Mouse (Mus musculus) heart, embryonic 13.5 days (tissue): ENCODE results near the gene Stat1. TPM values are rescaled to one million over a fixed set of nuclear protein-coding genes. Genes with fewer than 3 reads are reported as not detected.

Source experiments
- ATAC-seq: fragments of 200-750 bp; cut with Nextera tagmentation; 2 replicates; pipeline ENCODE4 v1.8.0; 2017; ENCODE audit warnings: moderate TSS enrichment; ENCODE audit not compliant: insufficient number of reproducible peaks, low FRiP score, low TSS enrichment; ENCODE audit errors: extremely low read depth
- H3K27ac ChIP-seq: fragments of 300-500 bp; sonication (generic); replicated peaks from 2 replicates; pipeline ENCODE4 v1.5.1; 2015; ENCODE audit warnings: moderate library complexity, mild to moderate bottlenecking, inconsistent platforms
- H3K27me3 ChIP-seq: fragments of 300-500 bp; sonication (generic); replicated peaks from 2 replicates; pipeline ENCODE4 v1.6.1; 2015; ENCODE audit warnings: mild to moderate bottlenecking, inconsistent platforms
- H3K36me3 ChIP-seq: fragments of 300-500 bp; sonication (generic); 2 replicates; pipeline ENCODE4 v1.6.1; 2015; ENCODE audit warnings: mild to moderate bottlenecking, inconsistent platforms
- H3K4me1 ChIP-seq: fragments of 300-500 bp; sonication (generic); 2 replicates; pipeline ENCODE4 v1.6.1; 2015; ENCODE audit warnings: inconsistent platforms
- H3K4me2 ChIP-seq: fragments of 300-500 bp; sonication (generic); 2 replicates; pipeline ENCODE4 v1.6.1; 2015; ENCODE audit warnings: inconsistent platforms, mild to moderate bottlenecking, moderate library complexity
- H3K4me3 ChIP-seq: fragments of 300-500 bp; sonication (generic); 2 replicates; pipeline ENCODE4 v1.5.1; 2015; ENCODE audit warnings: moderate library complexity, mild to moderate bottlenecking, inconsistent platforms
- H3K9ac ChIP-seq: fragments of 300-500 bp; sonication (generic); 2 replicates; pipeline ENCODE4 v1.6.1; 2015; ENCODE audit warnings: inconsistent platforms, mild to moderate bottlenecking, moderate library complexity
- H3K9me3 ChIP-seq: fragments of 300-500 bp; sonication (generic); 2 replicates; pipeline ENCODE4 v1.6.1; 2016; ENCODE audit warnings: inconsistent platforms
- WGBS: fragments of 180-500 bp; shearing (Covaris S2); methylation state at CpG from one replicate; pipeline ENCODE4 v1.1.7; 2015; ENCODE audit warnings: mixed read lengths; 5-methylcytosine and 5-hydroxymethylcytosine counted together
- polyA plus RNA-seq: library from polyadenylated mRNA; unstranded; fragments of >200 nt; fragmentation: Nextera tagmentation; extraction: Ambion mirVana; gene quantifications from 2 replicates; pipeline ENCODE4 v1.2.1, GENCODE M21; 2015

Gene Stat1
- polyA plus RNA-seq: 27.2 and 31.9 TPM in 2 replicates

DNA sequence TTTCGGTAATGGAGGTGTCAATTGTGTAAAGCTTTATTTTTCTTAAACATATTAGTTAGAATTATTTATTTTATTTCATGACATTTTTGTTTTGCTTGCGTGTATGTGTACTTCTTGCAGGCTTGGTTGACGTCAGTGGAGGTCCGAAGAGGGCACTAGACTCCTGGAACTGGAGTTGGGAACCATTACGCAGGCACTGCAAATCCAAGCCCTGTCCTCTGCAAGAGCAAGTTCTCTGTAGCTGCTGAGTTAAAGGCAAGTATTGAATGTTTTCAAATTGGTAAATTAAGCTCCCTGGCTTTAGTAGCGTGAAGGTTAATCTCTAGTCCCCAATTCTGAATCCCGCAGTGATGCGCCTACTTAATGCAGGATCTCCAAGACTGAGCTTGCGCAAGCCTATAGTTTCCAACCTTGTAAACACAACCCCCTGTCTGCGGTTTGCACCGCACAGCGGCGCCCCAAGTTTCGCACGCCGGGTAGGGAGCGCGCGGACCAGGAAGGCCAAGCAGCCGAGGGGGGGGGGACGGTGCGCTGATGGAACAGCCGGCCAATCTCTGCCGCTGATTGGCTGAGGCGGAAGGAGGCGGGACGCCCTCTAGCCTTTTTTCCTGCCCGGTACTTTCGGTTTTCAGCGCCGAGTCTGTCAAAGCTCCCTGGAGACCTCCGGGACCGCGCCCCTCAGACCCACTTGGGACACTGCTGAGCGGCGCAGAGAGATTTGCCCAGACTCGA lies at the start of gene Stat1:
TSS of gene Stat1 (plus strand) at position 581 of the 732 bp plus-strand sequence.
- peak; percentile 85 for ATAC-seq
- no peaks in the 10 kb centered on the region; the same call in 1 of the 2 replicates for H3K27me3 ChIP-seq
- peaks cover 15% of the 10 kb centered on the region for H3K4me1 ChIP-seq
- H3K4me3 ChIP-seq: peak within 1 kb of the TSS; percentile 71
- peak within 1 kb of the TSS; percentile 83 for H3K27ac ChIP-seq
- H3K36me3 ChIP-seq: peaks cover 15% of the 10 kb centered on the region; the same call in 1 of the 2 replicates
- 3% methylated on average over 37 of the region's 37 CpGs for WGBS
- H3K9me3 ChIP-seq: no peaks in the 10 kb centered on the region
- peak within 1 kb of the TSS; percentile 83 for H3K9ac ChIP-seq
- H3K4me2 ChIP-seq: peak within 1 kb of the TSS; percentile 96

DNA sequence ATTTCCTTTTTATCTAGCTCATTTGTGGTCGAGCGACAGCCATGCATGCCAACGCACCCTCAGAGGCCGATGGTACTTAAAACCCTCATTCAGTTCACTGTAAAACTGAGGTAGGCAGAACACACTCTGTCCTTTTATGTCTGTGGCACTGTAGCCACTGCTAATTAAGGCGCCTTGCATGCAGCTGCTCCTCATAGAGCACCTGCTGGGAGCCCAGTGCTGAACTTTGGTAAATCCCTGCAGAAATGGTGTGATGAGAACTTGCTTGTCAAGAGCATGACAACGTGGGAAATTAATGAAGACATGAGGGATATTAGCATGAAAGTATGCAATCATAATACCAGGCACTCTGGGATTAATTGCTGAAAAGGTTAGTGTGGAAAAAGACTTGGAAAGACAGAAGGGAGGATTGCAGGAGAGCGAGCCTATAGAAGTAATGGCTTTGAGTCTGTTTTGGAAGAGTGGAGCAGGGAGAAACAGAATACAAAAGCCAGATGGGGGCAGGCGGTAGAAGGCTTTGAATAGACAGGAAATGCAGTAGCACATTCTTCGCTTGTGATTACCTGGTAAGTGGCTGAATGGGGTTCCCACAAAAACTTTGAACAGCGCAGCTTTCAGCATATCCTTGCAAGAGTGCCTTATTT lies 39.4 kb upstream of the Stat1 start:
- Histone ChIP-seq H3K36me3 (no peaks in the 10 kb centered on the region), H3K9me3 (0 out of 2 replicates have a peak, but pooled peaks cover 3% of the 10 kb centered on the region), H3K4me3 (no peak overlapping the region), H3K4me2 (no peak overlapping the region), H3K9ac (no peak overlapping the region), H3K27me3 (no peaks in the 10 kb centered on the region), H3K27ac (no peak overlapping the region), H3K4me1 (0 out of 2 replicates have a peak, but pooled peaks cover 4% of the 10 kb centered on the region)
- 27% methylated on average over 10 of the region's 10 CpGs for WGBS
- no peak for ATAC-seq

DNA sequence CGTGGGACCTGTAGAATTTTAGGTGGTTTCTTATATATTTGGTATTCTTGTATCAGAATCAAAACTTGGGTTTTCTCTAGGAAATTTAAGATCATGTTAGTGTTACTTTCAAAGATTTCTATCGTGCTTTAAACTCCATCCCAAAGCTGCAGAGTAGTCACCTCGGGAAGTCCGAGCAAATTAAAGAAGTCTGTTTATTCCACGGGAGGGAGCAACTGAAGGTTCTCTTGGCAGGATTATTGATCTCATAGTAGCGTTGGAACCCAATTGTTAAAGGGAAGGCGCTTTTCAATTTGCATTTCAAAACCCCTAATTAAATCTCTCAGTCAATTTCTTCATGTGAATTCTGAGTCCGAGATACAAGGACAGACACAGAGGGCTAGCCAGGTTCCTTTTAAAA lies 38.9 kb upstream of the Stat1 start:
- Histone ChIP-seq H3K4me3 (no peak overlapping the region), H3K9me3 (0 out of 2 replicates have a peak, but pooled peaks cover 3% of the 10 kb centered on the region), H3K9ac (no peak overlapping the region), H3K4me2 (no peak overlapping the region), H3K36me3 (no peaks in the 10 kb centered on the region), H3K4me1 (0 out of 2 replicates have a peak, but pooled peaks cover 4% of the 10 kb centered on the region), H3K27me3 (no peaks in the 10 kb centered on the region), H3K27ac (no peak overlapping the region)
- ATAC-seq: no peak
- 37% methylated on average over 8 of the region's 8 CpGs for WGBS

DNA sequence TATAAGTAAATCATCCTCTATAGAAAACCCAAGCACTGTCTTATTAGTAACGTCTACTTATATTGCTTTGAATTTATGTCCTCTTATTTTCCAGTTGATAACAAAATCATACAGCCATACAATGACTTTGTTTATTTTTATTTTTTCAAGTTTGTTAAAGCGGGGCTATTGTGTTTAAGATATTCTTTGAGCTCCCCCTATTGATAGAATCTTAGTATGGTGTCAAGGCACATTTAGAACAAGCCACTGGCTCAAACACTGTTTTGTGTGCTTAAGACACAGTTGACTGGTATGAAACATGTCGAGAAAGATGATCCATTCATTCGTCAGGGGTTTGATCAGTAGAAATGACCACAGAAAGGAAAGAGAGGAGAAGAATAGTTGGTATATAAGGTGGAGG lies 33.0 kb upstream of the Stat1 start:
- no peak for ATAC-seq
- H3K4me3 ChIP-seq: no peak overlapping the region
- no peaks in the 10 kb centered on the region; the same call in 1 of the 2 replicates for H3K27me3 ChIP-seq
- H3K27ac ChIP-seq: no peak overlapping the region
- no peaks in the 10 kb centered on the region for H3K4me1 ChIP-seq
- H3K36me3 ChIP-seq: no peaks in the 10 kb centered on the region
- H3K9ac ChIP-seq: no peak overlapping the region
- 20% methylated on average over 4 of the region's 4 CpGs for WGBS
- H3K9me3 ChIP-seq: 0 out of 2 replicates have a peak, but pooled peaks cover 3% of the 10 kb centered on the region
- H3K4me2 ChIP-seq: no peak overlapping the region

- H3K4me1 ChIP-seq: no peaks in the 10 kb centered on the region
- no peaks in the 10 kb centered on the region; the same call in 1 of the 2 replicates for H3K27me3 ChIP-seq
- no peak overlapping the region for H3K4me2 ChIP-seq
- 54% methylated on average over 1 of the region's 1 CpGs for WGBS
- no peak overlapping the region for H3K9ac ChIP-seq
- no peak for ATAC-seq
- H3K36me3 ChIP-seq: no peaks in the 10 kb centered on the region
- H3K9me3 ChIP-seq: 0 out of 2 replicates have a peak, but pooled peaks cover 3% of the 10 kb centered on the region
- no peak overlapping the region for H3K27ac ChIP-seq
- H3K4me3 ChIP-seq: no peak overlapping the region
Observed at GRCm38 (mm10) chr1:52087128-52087527, 32.1 kb upstream of the Stat1 start.

DNA sequence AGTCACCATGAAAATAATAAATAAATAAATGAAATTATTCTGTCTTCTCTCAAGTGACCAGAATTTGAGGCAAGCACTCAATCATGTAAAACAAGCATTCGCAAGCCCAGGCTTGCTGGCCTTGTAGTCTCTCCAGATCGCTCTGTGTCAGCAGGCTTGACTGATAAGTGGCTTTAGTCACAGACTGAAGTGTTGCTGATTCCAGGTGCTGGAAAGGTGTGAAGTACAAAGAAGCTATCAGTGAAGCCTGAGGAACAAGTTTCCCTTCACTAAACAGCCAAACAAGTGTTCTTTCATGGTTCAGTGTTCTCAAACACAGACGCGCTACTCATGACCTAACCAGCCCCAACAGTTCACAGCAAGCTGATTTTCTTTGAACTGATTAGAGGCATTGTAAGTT lies 30.6 kb upstream of the Stat1 start:
- H3K4me2 ChIP-seq: no peak overlapping the region
- no peaks in the 10 kb centered on the region for H3K4me1 ChIP-seq
- H3K27ac ChIP-seq: no peak overlapping the region
- WGBS: 49% methylated on average over 4 of the region's 4 CpGs
- no peak for ATAC-seq
- no peaks in the 10 kb centered on the region; the same call in 1 of the 2 replicates for H3K27me3 ChIP-seq
- H3K9me3 ChIP-seq: 0 out of 2 replicates have a peak, but pooled peaks cover 3% of the 10 kb centered on the region
- H3K36me3 ChIP-seq: no peaks in the 10 kb centered on the region
- no peak overlapping the region for H3K9ac ChIP-seq
- no peak overlapping the region for H3K4me3 ChIP-seq

DNA sequence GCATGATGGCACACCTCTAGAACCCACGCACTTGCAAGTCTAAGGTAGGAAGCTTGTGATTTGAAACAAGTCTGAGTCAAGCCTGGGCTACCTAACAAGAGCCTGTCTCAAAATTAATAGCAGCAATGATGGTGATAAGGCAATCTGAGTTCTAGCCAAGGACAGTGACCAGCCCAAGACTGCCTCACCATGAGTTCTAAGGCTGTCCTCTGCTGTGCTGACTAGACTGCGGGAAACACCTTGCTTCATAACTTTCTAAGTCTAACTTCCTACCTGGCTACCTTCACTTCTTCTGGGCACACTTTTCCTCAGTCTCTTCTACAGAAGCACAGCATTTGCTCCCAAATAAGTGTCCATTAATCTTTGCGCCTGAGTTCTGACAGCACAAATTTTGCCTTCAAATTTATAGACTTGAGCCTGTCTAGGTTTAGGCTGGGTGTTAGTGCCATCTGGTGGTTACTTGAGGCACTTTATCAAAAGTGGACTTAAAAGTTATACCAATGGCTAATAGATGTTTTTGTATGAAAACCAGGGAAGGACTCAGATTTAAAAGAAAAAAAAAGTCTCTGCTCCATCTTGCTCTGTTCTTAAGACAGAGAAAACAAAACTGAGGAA lies 20.5 kb upstream of the Stat1 start:
- Histone ChIP-seq H3K4me2 (no peak overlapping the region), H3K27ac (no peak overlapping the region), H3K4me1 (no peaks in the 10 kb centered on the region), H3K9ac (no peak overlapping the region), H3K9me3 (no peaks in the 10 kb centered on the region), H3K36me3 (no peaks in the 10 kb centered on the region), H3K4me3 (no peak overlapping the region), H3K27me3 (0 out of 2 replicates have a peak, but pooled peaks cover 6% of the 10 kb centered on the region)
- 76% methylated on average over 3 of the region's 3 CpGs for WGBS
- no peak for ATAC-seq

DNA sequence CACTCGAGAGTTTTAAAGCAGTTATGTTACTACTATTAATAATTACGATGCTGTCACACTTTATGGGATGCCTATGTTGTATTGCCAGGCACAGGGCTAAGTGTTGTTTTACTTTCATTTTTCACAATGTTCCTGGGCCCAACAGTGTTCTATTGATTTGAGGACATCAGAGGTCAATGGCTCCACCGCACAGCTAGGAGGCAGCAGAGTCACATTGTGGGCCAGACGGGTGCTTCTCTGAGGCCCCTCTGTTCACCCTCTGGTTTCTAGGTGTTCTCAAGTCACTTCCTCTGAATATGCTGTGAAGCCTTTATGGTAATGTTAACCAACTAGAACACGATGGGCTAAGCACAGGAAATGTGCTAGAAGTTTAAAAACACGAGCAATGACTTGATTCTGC lies 18.7 kb upstream of the Stat1 start:
- Histone ChIP-seq H3K27me3 (0 out of 2 replicates have a peak, but pooled peaks cover 6% of the 10 kb centered on the region), H3K4me3 (no peak overlapping the region), H3K4me1 (no peaks in the 10 kb centered on the region), H3K36me3 (no peaks in the 10 kb centered on the region), H3K9me3 (no peaks in the 10 kb centered on the region), H3K9ac (no peak overlapping the region), H3K4me2 (no peak overlapping the region), H3K27ac (no peak overlapping the region)
- no peak for ATAC-seq
- WGBS: 60% methylated on average over 6 of the region's 6 CpGs

GRCm38 (mm10) chr1:52102795-52103194 lies 16.4 kb upstream of the Stat1 start:
- Histone ChIP-seq H3K4me2 (no peak overlapping the region), H3K9me3 (no peaks in the 10 kb centered on the region), H3K9ac (no peak overlapping the region), H3K4me1 (no peaks in the 10 kb centered on the region), H3K4me3 (no peak overlapping the region), H3K27ac (no peak overlapping the region), H3K36me3 (no peaks in the 10 kb centered on the region), H3K27me3 (0 out of 2 replicates have a peak, but pooled peaks cover 6% of the 10 kb centered on the region)
- WGBS: 71% methylated on average over 8 of the region's 8 CpGs
- ATAC-seq: no peak

DNA sequence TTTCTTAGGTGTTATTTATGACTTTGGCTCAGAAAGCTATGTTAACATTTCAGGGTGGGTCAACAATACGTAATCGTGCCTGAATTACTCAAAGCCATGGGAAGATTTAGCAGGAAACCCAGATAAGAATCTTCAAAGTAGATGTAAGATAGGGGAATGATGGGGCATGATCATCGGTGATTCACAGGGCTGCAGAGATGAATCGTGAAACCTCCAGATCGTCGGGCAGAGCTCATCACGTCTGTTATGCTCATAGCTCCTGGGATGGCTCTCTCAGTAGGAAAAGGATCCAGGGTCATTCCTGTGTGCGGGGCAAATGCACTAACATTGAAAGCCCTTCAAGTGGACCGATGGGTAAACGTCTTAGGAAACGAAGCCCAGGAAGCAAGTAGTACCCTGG lies 12.0 kb upstream of the Stat1 start:
- Histone ChIP-seq H3K36me3 (no peaks in the 10 kb centered on the region), H3K4me1 (no peaks in the 10 kb centered on the region), H3K9me3 (no peaks in the 10 kb centered on the region), H3K4me2 (no peak overlapping the region), H3K9ac (no peak overlapping the region), H3K27me3 (no peaks in the 10 kb centered on the region), H3K27ac (no peak overlapping the region), H3K4me3 (no peak overlapping the region)
- no peak for ATAC-seq
- 83% methylated on average over 11 of the region's 11 CpGs for WGBS

- Histone ChIP-seq H3K36me3 (no peaks in the 10 kb centered on the region), H3K4me2 (no peak overlapping the region), H3K9ac (no peak overlapping the region), H3K27ac (no peak overlapping the region), H3K9me3 (no peaks in the 10 kb centered on the region), H3K27me3 (no peaks in the 10 kb centered on the region; the same call in 1 of the 2 replicates), H3K4me3 (no peak overlapping the region), H3K4me1 (peaks cover 6% of the 10 kb centered on the region)
- 49% methylated on average over 3 of the region's 3 CpGs for WGBS
- ATAC-seq: no peak
Observed at GRCm38 (mm10) chr1:52111217-52111616, 8.0 kb upstream of the Stat1 start.
